Mouse (Mus musculus): ENCODE measurements at regions not wholly inside any gene's neighbourhood (a gene's known extent, or its start where the extent isn't known, plus 50 kb on each side); places are given as distances from the start of the nearest gene placed in this dataset.

- no peak for ATAC-seq (ENCODE audit: insufficient number of reproducible peaks, insufficient read depth, low FRiP score, low TSS enrichment)
- Histone ChIP-seq H3K4me3 (no peak overlapping the region), H3K27ac (no peak overlapping the region), H3K4me2 (replicated peaks) (no peak overlapping the region), H3K9me3 (no peaks in the 10 kb centered on the region), H3K4me1 (no peaks in the 10 kb centered on the region), H3K9ac (no peak overlapping the region), H3K27me3 (no peaks in the 10 kb centered on the region), H3K36me3 (no peaks in the 10 kb centered on the region)
- 81% methylated on average over 8 of the region's 8 CpGs for WGBS
Observed at GRCm38 (mm10) chr15:87352812-87353211, 191.3 kb upstream of the Fam19a5 start.

GRCm38 (mm10) chr15:87353886-87354285 is 190.2 kb upstream of the Fam19a5 start:
- H3K9me3 ChIP-seq: no peaks in the 10 kb centered on the region
- no peaks in the 10 kb centered on the region for H3K4me1 ChIP-seq
- 84% methylated on average over 11 of the region's 11 CpGs for WGBS
- H3K9ac ChIP-seq: no peak overlapping the region
- no peak overlapping the region for H3K4me3 ChIP-seq
- H3K4me2 ChIP-seq (replicated peaks): no peak overlapping the region
- H3K27ac ChIP-seq: no peak overlapping the region
- no peak for ATAC-seq (ENCODE audit: insufficient number of reproducible peaks, insufficient read depth, low FRiP score, low TSS enrichment)
- H3K27me3 ChIP-seq: no peaks in the 10 kb centered on the region
- H3K36me3 ChIP-seq: no peaks in the 10 kb centered on the region

- Histone ChIP-seq H3K27ac (no peak overlapping the region), H3K9me3 (no peaks in the 10 kb centered on the region), H3K36me3 (no peaks in the 10 kb centered on the region), H3K9ac (no peak overlapping the region), H3K4me2 (replicated peaks) (no peak overlapping the region), H3K4me1 (no peaks in the 10 kb centered on the region), H3K4me3 (no peak overlapping the region), H3K27me3 (no peaks in the 10 kb centered on the region)
- ATAC-seq (ENCODE audit: insufficient number of reproducible peaks, insufficient read depth, low FRiP score, low TSS enrichment): no peak
- WGBS: 76% methylated on average over 3 of the region's 3 CpGs
Observed at GRCm38 (mm10) chr15:87360457-87360856, 183.6 kb upstream of the Fam19a5 start.

- Histone ChIP-seq H3K9ac (no peak overlapping the region), H3K4me1 (no peaks in the 10 kb centered on the region), H3K27ac (no peak overlapping the region), H3K9me3 (no peaks in the 10 kb centered on the region), H3K4me3 (no peak overlapping the region), H3K4me2 (replicated peaks) (no peak overlapping the region), H3K36me3 (no peaks in the 10 kb centered on the region), H3K27me3 (0 out of 2 replicates have a peak, but pooled peaks cover 3% of the 10 kb centered on the region)
- ATAC-seq (ENCODE audit: insufficient number of reproducible peaks, insufficient read depth, low FRiP score, low TSS enrichment): no peak
- 43% methylated on average over 8 of the region's 8 CpGs for WGBS
Observed at GRCm38 (mm10) chr15:87365712-87366361, 178.3 kb upstream of the Fam19a5 start.

GRCm38 (mm10) chr15:87367381-87367780 is 176.7 kb upstream of the Fam19a5 start:
- no peaks in the 10 kb centered on the region for H3K9me3 ChIP-seq
- 0 out of 2 replicates have a peak, but pooled peaks cover 3% of the 10 kb centered on the region for H3K27me3 ChIP-seq
- WGBS: 49% methylated on average over 5 of the region's 5 CpGs
- no peak overlapping the region for H3K4me2 ChIP-seq (replicated peaks)
- H3K27ac ChIP-seq: no peak overlapping the region
- no peak overlapping the region for H3K4me3 ChIP-seq
- H3K4me1 ChIP-seq: no peaks in the 10 kb centered on the region
- no peak for ATAC-seq (ENCODE audit: insufficient number of reproducible peaks, insufficient read depth, low FRiP score, low TSS enrichment)
- H3K9ac ChIP-seq: no peak overlapping the region
- H3K36me3 ChIP-seq: no peaks in the 10 kb centered on the region

GRCm38 (mm10) chr15:87369381-87369780 is 174.7 kb upstream of the Fam19a5 start:
- Histone ChIP-seq H3K9me3 (no peaks in the 10 kb centered on the region), H3K27ac (no peak overlapping the region), H3K4me1 (no peaks in the 10 kb centered on the region), H3K27me3 (0 out of 2 replicates have a peak, but pooled peaks cover 3% of the 10 kb centered on the region), H3K9ac (no peak overlapping the region), H3K36me3 (no peaks in the 10 kb centered on the region), H3K4me3 (no peak overlapping the region), H3K4me2 (replicated peaks) (no peak overlapping the region)
- no peak for ATAC-seq (ENCODE audit: insufficient number of reproducible peaks, insufficient read depth, low FRiP score, low TSS enrichment)
- 92% methylated on average over 3 of the region's 3 CpGs for WGBS

- Histone ChIP-seq H3K9me3 (no peaks in the 10 kb centered on the region), H3K27ac (no peak overlapping the region), H3K9ac (no peak overlapping the region), H3K27me3 (0 out of 2 replicates have a peak, but pooled peaks cover 3% of the 10 kb centered on the region), H3K4me2 (replicated peaks) (no peak overlapping the region), H3K36me3 (no peaks in the 10 kb centered on the region), H3K4me1 (no peaks in the 10 kb centered on the region), H3K4me3 (no peak overlapping the region)
- WGBS: 90% methylated on average over 9 of the region's 9 CpGs
- ATAC-seq (ENCODE audit: insufficient number of reproducible peaks, insufficient read depth, low FRiP score, low TSS enrichment): no peak
Observed at GRCm38 (mm10) chr15:87369836-87370235, 174.3 kb upstream of the Fam19a5 start.

GRCm38 (mm10) chr15:87370761-87371160 is 173.3 kb upstream of the Fam19a5 start:
- no peak overlapping the region for H3K27ac ChIP-seq
- H3K36me3 ChIP-seq: no peaks in the 10 kb centered on the region
- H3K27me3 ChIP-seq: 0 out of 2 replicates have a peak, but pooled peaks cover 3% of the 10 kb centered on the region
- no peak overlapping the region for H3K9ac ChIP-seq
- ATAC-seq (ENCODE audit: insufficient number of reproducible peaks, insufficient read depth, low FRiP score, low TSS enrichment): no peak
- no peak overlapping the region for H3K4me2 ChIP-seq (replicated peaks)
- WGBS: 71% methylated on average over 7 of the region's 7 CpGs
- no peaks in the 10 kb centered on the region for H3K9me3 ChIP-seq
- no peaks in the 10 kb centered on the region for H3K4me1 ChIP-seq
- H3K4me3 ChIP-seq: no peak overlapping the region

GRCm38 (mm10) chr15:87374670-87375069 is 169.4 kb upstream of the Fam19a5 start:
- no peaks in the 10 kb centered on the region for H3K36me3 ChIP-seq
- no peak for ATAC-seq (ENCODE audit: insufficient number of reproducible peaks, insufficient read depth, low FRiP score, low TSS enrichment)
- no peaks in the 10 kb centered on the region for H3K4me1 ChIP-seq
- no peak overlapping the region for H3K4me2 ChIP-seq (replicated peaks)
- H3K27me3 ChIP-seq: no peaks in the 10 kb centered on the region
- no peak overlapping the region for H3K4me3 ChIP-seq
- WGBS: 82% methylated on average over 13 of the region's 13 CpGs
- H3K9me3 ChIP-seq: no peaks in the 10 kb centered on the region
- H3K9ac ChIP-seq: no peak overlapping the region
- H3K27ac ChIP-seq: no peak overlapping the region

- 81% methylated on average over 14 of the region's 14 CpGs for WGBS
- ATAC-seq (ENCODE audit: insufficient number of reproducible peaks, insufficient read depth, low FRiP score, low TSS enrichment): no peak
- Histone ChIP-seq H3K27me3 (no peaks in the 10 kb centered on the region), H3K9me3 (no peaks in the 10 kb centered on the region), H3K4me2 (replicated peaks) (no peak overlapping the region), H3K36me3 (no peaks in the 10 kb centered on the region), H3K4me1 (no peaks in the 10 kb centered on the region), H3K9ac (no peak overlapping the region), H3K4me3 (no peak overlapping the region), H3K27ac (no peak overlapping the region)
Observed at GRCm38 (mm10) chr15:87375596-87376194, 168.4 kb upstream of the Fam19a5 start.

- H3K9me3 ChIP-seq: no peaks in the 10 kb centered on the region
- H3K9ac ChIP-seq: no peak overlapping the region
- no peak overlapping the region for H3K4me3 ChIP-seq
- ATAC-seq (ENCODE audit: insufficient number of reproducible peaks, insufficient read depth, low FRiP score, low TSS enrichment): no peak
- no peaks in the 10 kb centered on the region for H3K36me3 ChIP-seq
- no peaks in the 10 kb centered on the region for H3K4me1 ChIP-seq
- no peak overlapping the region for H3K4me2 ChIP-seq (replicated peaks)
- 60% methylated on average over 6 of the region's 6 CpGs for WGBS
- H3K27me3 ChIP-seq: no peaks in the 10 kb centered on the region
- H3K27ac ChIP-seq: no peak overlapping the region
Observed at GRCm38 (mm10) chr15:87383551-87384265, 160.4 kb upstream of the Fam19a5 start.
